Mouse (Mus musculus): ENCODE data around the gene Ripk3.

Gene Ripk3

DNA sequence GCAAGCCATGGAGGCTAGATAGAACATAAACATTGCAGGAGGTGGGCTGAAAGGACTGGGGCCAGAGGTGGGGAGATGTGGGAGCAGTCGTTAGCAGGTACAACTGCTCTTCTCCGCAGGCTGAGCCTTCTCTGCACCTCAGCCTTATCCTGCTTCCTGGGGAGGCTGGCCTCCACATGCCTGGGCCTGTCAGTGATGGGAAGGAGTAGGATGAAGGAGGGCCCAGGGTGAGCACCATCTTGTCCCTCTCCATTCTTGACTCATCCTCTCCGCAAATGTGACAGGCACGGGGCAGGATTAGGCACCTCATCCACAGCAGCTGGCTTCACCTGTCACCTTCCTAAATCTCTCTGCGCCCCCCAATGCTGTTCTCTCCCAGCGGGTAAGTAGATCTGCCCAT, 27.5 kb downstream of the Ripk3 start, which contains the start of gene Ltb4r2:
Gene Ltb4r2, plus strand, starts transcription at position 266 of the 400 bp plus-strand sequence.
- DNase-seq (ENCODE audit: low spot score): no peak

DNA sequence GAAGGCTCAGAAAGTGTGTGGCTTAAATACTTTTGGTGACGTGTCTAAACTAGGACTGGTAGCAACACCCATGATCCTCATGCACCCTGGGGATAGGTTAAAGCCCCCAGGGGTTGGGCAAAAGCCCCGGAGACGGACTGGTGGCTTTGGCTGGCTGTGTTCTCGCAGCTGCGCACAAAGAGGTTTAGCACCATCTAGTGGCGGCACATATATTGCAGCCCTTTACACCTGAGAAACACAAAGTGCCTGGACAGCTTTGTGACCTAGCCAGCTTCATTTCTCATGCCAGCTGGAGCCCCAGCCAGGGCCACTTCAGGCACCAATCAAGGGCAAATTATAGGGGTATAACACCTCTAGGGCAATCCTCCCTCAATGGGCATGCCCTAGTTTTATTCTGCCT, 28.5 kb downstream of the Ripk3 start:
- peak; percentile 66 for DNase-seq (ENCODE audit: low spot score)

DNA sequence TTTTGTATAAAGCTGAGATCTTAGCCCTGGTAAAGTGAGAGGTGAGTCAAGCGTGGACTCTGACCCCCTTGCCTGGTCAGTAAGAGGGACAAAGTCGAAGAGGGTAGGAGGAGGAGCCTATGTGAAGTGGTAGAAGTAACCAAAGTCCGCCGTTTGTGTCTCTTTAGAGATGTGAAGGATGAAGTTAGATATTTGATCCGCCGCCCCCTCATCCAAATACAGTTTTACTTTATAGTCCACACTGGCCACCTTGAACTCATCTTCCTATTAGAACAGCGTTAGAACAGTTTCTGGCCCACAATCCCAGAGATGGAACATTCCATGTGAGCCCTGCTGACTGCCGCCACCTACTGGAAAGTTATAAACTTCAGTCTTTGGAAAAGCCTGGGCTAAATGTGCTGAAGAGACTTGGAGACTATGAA, 30.3 kb downstream of the Ripk3 start, which contains the start of gene Cideb:
Gene Cideb, minus strand, starts transcription at position 96 of the 422 bp plus-strand sequence.
- DNase-seq (ENCODE audit: low spot score): no peak

DNA sequence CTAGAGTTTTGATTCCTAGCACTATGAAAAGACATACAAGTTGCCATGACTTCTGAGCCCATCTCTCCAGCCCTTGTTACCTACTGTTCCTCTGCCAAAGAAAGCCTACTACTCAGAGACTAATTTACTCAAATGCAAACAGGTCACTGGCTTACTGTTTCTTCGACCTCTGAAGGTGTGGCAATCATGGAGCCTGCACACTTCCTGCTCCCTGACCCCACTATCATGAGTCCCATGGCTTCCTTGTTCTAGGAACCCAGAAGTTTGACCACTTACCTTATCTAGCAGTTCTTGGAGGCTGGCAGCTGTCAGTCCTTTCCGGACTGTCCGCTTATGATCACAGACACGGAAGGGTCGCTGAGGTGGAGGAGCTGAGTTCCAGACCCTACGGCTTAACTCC, 31.1 kb downstream of the Ripk3 start:
- no peak for DNase-seq (ENCODE audit: low spot score)

DNA sequence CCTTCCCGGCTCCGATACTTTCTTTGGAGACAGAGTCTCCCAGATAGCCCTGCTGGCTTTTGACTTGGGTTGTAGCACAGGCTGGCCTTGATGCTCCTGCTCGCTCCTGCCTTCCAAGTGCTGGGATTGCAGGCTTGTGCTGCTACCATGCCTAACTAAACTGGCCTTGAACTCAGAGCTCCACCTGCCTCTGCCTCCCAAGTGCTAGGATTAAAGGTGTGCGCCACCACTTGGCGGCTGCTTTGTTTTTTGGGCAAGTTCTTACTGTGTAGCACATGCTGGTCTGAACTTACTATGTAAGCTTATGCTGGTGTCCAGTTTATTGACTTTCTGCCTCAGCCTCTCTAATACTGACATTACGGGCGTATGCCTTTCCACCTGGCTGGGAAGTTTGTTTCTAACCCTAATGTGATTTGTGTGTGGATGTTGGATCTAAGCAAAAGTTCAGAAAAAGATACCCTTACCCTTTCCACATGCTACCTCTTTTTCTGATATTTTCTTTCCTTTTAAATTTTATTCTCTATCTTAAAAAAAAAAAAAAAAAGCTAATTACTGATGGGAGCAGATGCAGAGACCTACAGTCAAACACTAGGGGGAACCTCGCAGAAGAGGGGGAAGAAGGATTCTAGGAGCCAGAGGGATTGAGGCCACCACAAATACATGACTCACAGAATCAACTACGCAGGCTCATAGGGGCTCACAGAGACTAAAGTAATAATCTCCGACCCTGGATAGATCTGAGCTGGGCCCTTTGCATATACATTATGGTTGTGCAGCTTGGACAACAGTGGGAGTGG, 41.4 kb downstream of the Ripk3 start:
- DNase-seq (ENCODE audit: low spot score): no peak

DNA sequence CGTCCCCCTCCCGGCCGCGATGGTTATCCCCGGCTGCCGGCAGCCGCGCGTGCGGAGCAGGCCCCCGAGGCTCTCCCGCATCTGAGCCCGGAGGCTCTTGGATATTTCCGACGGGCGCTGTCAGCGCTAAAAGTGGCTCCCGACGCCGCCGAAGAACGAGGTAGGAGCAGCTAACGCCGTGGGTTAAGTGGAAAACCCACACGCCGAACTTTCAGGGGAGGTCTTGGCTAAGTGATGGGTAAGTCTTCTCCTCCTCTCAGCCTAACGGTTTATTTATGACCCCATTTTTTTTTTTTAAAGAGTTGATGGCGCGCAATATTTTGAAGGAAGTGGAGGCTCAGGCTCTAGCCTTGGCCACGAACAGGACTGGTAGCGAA, 42.8 kb downstream of the Ripk3 start:
- no peak for DNase-seq (ENCODE audit: low spot score)

DNA sequence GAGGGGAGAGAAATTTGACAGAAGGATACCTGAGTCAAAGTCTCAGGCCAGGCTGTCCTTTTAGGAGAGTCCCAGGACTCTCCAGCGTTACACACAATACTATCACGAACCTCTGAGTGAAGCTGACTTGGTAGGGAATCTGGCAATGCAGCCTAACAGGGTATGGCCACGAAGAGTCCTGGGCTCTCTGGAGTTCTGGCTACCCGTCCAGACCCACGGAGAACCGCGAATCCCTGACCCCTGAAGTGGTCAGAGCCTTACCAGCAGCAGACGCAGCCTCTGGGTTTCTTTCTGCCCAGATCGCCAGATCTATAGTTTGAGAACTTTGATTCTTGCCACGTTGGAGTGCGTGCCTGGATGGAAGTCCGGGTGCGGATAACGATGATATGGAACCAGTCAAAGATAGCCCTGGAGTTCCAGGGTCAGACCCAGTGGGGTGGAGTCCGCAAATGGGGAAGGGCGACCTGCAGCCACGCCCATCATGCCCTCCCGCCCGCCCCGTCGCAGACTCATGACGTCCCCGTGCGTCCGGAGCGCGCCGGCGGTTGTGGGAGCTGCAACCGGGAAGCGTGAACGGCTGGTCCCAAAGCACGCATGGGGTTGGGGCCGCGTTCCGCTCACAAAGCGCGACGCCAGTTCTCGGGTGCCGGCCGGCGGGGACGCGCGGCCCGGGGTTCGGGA, 43.3 kb downstream of the Ripk3 start, which contains the start of the genes Dhrs1 and Nop9:
Gene Dhrs1, minus strand, starts transcription at position 511 of the 681 bp plus-strand sequence.
Gene Nop9, plus strand, starts transcription at position 514 of the 681 bp plus-strand sequence.
- peak; percentile 74 for DNase-seq (ENCODE audit: low spot score)

DNA sequence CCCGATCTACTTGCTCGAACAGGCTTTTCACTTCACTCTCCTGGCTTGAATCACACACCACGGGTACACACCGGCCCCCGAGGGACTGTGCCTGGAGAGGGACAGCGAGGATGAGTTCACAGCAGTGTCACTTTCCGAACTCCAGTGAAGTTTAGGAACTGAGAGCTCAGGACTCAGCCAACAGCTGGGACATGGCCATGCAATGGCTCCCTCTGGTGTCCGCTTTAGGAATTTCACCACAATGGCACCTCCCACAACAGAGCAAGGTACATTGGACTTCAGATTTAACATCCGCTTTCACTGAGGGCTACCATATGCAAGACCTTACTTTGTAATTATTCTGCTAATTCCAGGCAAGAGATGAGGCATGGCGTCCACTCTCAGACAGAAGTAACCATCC, 45.0 kb downstream of the Ripk3 start:
- DNase-seq (ENCODE audit: low spot score): peak; percentile 69

DNA sequence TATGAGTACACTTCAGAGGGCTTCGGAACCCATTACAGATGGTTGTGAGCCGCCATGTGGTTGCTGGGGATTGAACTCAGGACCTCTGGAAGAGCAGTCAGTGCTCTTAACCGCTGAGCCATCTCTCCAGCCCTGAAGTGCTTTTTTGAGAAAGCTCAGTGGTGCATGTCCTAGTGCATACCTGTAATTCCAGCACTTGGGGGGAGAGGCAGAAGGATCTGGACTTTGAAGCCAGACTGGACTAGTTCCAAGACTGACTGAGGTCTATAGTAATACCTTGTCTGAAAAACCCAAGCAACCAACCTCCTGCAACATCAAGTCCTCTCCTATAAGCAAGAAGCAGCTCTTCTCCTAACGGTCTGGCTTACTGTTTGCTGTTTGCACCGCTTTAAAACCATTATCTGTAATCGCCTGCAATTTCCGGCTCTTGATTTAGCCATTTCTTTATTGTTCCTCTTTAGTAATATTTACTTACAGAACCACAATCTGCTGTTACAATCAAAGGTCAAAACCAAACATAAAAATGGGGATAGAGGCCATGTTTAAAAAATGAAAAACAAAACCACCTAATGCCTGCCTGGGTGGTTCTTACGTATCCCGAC, 51.5 kb downstream of the Ripk3 start:
- DNase-seq (ENCODE audit: low spot score): no peak

DNA sequence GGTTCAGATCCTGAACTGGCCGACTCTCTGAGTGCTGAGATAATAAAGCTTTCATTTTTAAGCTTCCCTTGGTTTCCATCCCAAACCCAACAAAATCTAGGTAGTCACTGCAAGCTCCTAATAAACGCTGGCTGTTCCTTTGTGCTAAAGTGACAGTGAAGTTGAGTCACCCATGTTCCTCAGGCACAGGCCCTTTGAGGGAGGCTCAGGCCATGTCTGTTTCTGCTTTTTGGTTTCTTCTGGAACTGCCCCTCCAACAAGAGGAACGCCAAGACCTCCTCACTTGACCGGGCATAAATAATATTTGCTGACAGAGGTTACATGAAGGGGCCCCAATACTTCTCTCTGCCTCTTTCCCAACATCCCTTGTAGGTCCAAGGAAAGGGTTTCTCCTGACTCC, 52.9 kb downstream of the Ripk3 start:
- DNase-seq (ENCODE audit: low spot score): no peak

DNA sequence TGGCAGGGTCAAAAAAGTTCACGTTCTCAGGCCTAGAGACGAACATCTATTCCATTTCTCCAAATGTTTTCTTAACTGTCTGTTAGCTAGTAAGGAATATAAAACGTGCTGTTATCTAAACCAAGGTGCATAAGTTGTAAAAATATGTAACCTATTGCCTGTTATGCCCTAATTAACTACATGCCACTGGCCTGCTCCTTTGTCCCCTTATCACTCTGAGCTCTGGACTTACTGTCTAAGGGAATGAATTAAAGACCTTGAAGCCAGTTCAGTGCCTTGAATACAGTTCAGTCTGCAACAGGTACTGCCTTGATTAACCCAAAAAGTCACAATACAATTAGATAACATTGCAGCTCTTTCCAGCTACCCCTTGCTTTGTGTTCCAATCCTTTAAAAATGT, 53.3 kb downstream of the Ripk3 start:
- no peak for DNase-seq (ENCODE audit: low spot score)

Measured in left cerebral cortex, adult 11 months (tissue).